Mouse (Mus musculus): Measurements from ENCODE around the gene Col4a1. TPM values are rescaled to one million over a fixed set of nuclear protein-coding genes. Genes with fewer than 3 reads are reported as not detected.

Col4a1 gene
- polyA plus RNA-seq, 1 experiment = 111 TPM

GRCm38 (mm10) chr8:11354800-11355451, 42.3 kb upstream of the Col4a1 start:
- Histone ChIP-seq H3K4me1 (ENCODE audit: control insufficient read depth, insufficient read depth, insufficient read length) (no peaks in the 10 kb centered on the region), H3K27ac (ENCODE audit: insufficient read depth, low read length) (no peak overlapping the region), H3K4me3 (ENCODE audit: extremely low read depth, insufficient read depth, insufficient read length) (no peak overlapping the region), H3K36me3 (ENCODE audit: control insufficient read depth, insufficient read depth, low read length) (no peaks in the 10 kb centered on the region), H3K27me3 (ENCODE audit: control insufficient read depth, insufficient read depth, low read length) (no peaks in the 10 kb centered on the region)
- WGBS = 92% methylated on average over 8 of the region's 8 CpGs
- TF ChIP-seq CTCF (IDR thresholded peaks at IDR 0.05; ENCODE audit: extremely low read depth, insufficient read depth, insufficient read length, insufficient replicate concordance) (no peak), POLR2A (IDR thresholded peaks at IDR 0.05; ENCODE audit: low read depth, low read length) (no peak)
- DNase-seq (ENCODE audit: low read depth in 1 of 2, low spot score in 2 of 2) = no peak

- H3K4me3 ChIP-seq (ENCODE audit: extremely low read depth, insufficient read depth, insufficient read length) = no peak overlapping the region
- H3K36me3 ChIP-seq (ENCODE audit: control insufficient read depth, insufficient read depth, low read length) = no peaks in the 10 kb centered on the region
- no peaks in the 10 kb centered on the region for H3K27me3 ChIP-seq (ENCODE audit: control insufficient read depth, insufficient read depth, low read length)
- 41% methylated on average over 11 of the region's 11 CpGs for WGBS
- H3K4me1 ChIP-seq (ENCODE audit: control insufficient read depth, insufficient read depth, insufficient read length) = no peaks in the 10 kb centered on the region
- TF ChIP-seq CTCF (IDR thresholded peaks at IDR 0.05; ENCODE audit: extremely low read depth, insufficient read depth, insufficient read length, insufficient replicate concordance) = no peak
- no peak for TF ChIP-seq POLR2A (IDR thresholded peaks at IDR 0.05; ENCODE audit: low read depth, low read length)
- no peak overlapping the region for H3K27ac ChIP-seq (ENCODE audit: insufficient read depth, low read length)
- DNase-seq (ENCODE audit: low read depth in 1 of 2, low spot score in 2 of 2) = no peak
Measured at GRCm38 (mm10) chr8:11352514-11352913, 39.9 kb upstream of the Col4a1 start.

- WGBS = 90% methylated on average over 6 of the region's 6 CpGs
- no peaks in the 10 kb centered on the region for H3K36me3 ChIP-seq (ENCODE audit: control insufficient read depth, insufficient read depth, low read length)
- H3K27ac ChIP-seq (ENCODE audit: insufficient read depth, low read length) = no peak overlapping the region
- H3K27me3 ChIP-seq (ENCODE audit: control insufficient read depth, insufficient read depth, low read length) = no peaks in the 10 kb centered on the region
- no peak overlapping the region for H3K4me3 ChIP-seq (ENCODE audit: extremely low read depth, insufficient read depth, insufficient read length)
- no peaks in the 10 kb centered on the region for H3K4me1 ChIP-seq (ENCODE audit: control insufficient read depth, insufficient read depth, insufficient read length)
- DNase-seq (ENCODE audit: low read depth in 1 of 2, low spot score in 2 of 2) = no peak
- no peak for TF ChIP-seq CTCF (IDR thresholded peaks at IDR 0.05; ENCODE audit: extremely low read depth, insufficient read depth, insufficient read length, insufficient replicate concordance)
- TF ChIP-seq POLR2A (IDR thresholded peaks at IDR 0.05; ENCODE audit: low read depth, low read length) = no peak
Measured at GRCm38 (mm10) chr8:11351355-11351754, 38.7 kb upstream of the Col4a1 start.

- H3K4me1 ChIP-seq (ENCODE audit: control insufficient read depth, insufficient read depth, insufficient read length) = no peaks in the 10 kb centered on the region
- TF ChIP-seq POLR2A (IDR thresholded peaks at IDR 0.05; ENCODE audit: low read depth, low read length) (no peak), CTCF (IDR thresholded peaks at IDR 0.05; ENCODE audit: extremely low read depth, insufficient read depth, insufficient read length, insufficient replicate concordance) (no peak)
- no peaks in the 10 kb centered on the region for H3K36me3 ChIP-seq (ENCODE audit: control insufficient read depth, insufficient read depth, low read length)
- no peak overlapping the region for H3K27ac ChIP-seq (ENCODE audit: insufficient read depth, low read length)
- WGBS = 75% methylated on average over 11 of the region's 11 CpGs
- DNase-seq (ENCODE audit: low read depth in 1 of 2, low spot score in 2 of 2) = no peak
- no peak overlapping the region for H3K4me3 ChIP-seq (ENCODE audit: extremely low read depth, insufficient read depth, insufficient read length)
- no peaks in the 10 kb centered on the region for H3K27me3 ChIP-seq (ENCODE audit: control insufficient read depth, insufficient read depth, low read length)
Measured at GRCm38 (mm10) chr8:11348622-11349021, 36.0 kb upstream of the Col4a1 start.

- TF ChIP-seq POLR2A (IDR thresholded peaks at IDR 0.05; ENCODE audit: low read depth, low read length) (no peak), CTCF (IDR thresholded peaks at IDR 0.05; ENCODE audit: extremely low read depth, insufficient read depth, insufficient read length, insufficient replicate concordance) (no peak)
- Histone ChIP-seq H3K27me3 (ENCODE audit: control insufficient read depth, insufficient read depth, low read length) (no peaks in the 10 kb centered on the region), H3K36me3 (ENCODE audit: control insufficient read depth, insufficient read depth, low read length) (no peaks in the 10 kb centered on the region), H3K4me3 (ENCODE audit: extremely low read depth, insufficient read depth, insufficient read length) (no peak overlapping the region), H3K4me1 (ENCODE audit: control insufficient read depth, insufficient read depth, insufficient read length) (no peaks in the 10 kb centered on the region), H3K27ac (ENCODE audit: insufficient read depth, low read length) (no peak overlapping the region)
- 73% methylated on average over 9 of the region's 9 CpGs for WGBS
- no peak for DNase-seq (ENCODE audit: low read depth in 1 of 2, low spot score in 2 of 2)
Measured at GRCm38 (mm10) chr8:11347699-11348098, 35.1 kb upstream of the Col4a1 start.

- H3K4me3 ChIP-seq (ENCODE audit: extremely low read depth, insufficient read depth, insufficient read length) = no peak overlapping the region
- H3K4me1 ChIP-seq (ENCODE audit: control insufficient read depth, insufficient read depth, insufficient read length) = no peaks in the 10 kb centered on the region
- TF ChIP-seq POLR2A (IDR thresholded peaks at IDR 0.05; ENCODE audit: low read depth, low read length) = no peak
- no peak for TF ChIP-seq CTCF (IDR thresholded peaks at IDR 0.05; ENCODE audit: extremely low read depth, insufficient read depth, insufficient read length, insufficient replicate concordance)
- whole genome bisulfite sequencing = 90% methylated on average over 10 of the region's 10 CpGs
- no peaks in the 10 kb centered on the region for H3K36me3 ChIP-seq (ENCODE audit: control insufficient read depth, insufficient read depth, low read length)
- no peak for DNase-seq (ENCODE audit: low read depth in 1 of 2, low spot score in 2 of 2)
- H3K27ac ChIP-seq (ENCODE audit: insufficient read depth, low read length) = no peak overlapping the region
- no peaks in the 10 kb centered on the region for H3K27me3 ChIP-seq (ENCODE audit: control insufficient read depth, insufficient read depth, low read length)
Measured at GRCm38 (mm10) chr8:11346225-11346624, 33.6 kb upstream of the Col4a1 start.

GRCm38 (mm10) chr8:11344459-11344858, 31.8 kb upstream of the Col4a1 start:
- 88% methylated on average over 9 of the region's 9 CpGs for WGBS
- no peak for DNase-seq (ENCODE audit: low read depth in 1 of 2, low spot score in 2 of 2)

More at GRCm38 (mm10) chr8:11344459-11344858, 31.8 kb upstream of the Col4a1 start:
- Histone ChIP-seq H3K4me1 (ENCODE audit: control insufficient read depth, insufficient read depth, insufficient read length) (peaks cover 4% of the 10 kb centered on the region; the same call in 1 of the 2 replicates), H3K27me3 (ENCODE audit: control insufficient read depth, insufficient read depth, low read length) (no peaks in the 10 kb centered on the region), H3K27ac (ENCODE audit: insufficient read depth, low read length) (no peak overlapping the region), H3K4me3 (ENCODE audit: extremely low read depth, insufficient read depth, insufficient read length) (no peak overlapping the region), H3K36me3 (ENCODE audit: control insufficient read depth, insufficient read depth, low read length) (no peaks in the 10 kb centered on the region)
- TF ChIP-seq POLR2A (IDR thresholded peaks at IDR 0.05; ENCODE audit: low read depth, low read length) = no peak
